Mouse (Mus musculus) embryo, embryonic 11 days (tissue): ENCODE measurements at regions not wholly inside any gene's neighbourhood (a gene's known extent, or its start where the extent isn't known, plus 50 kb on each side); places are given as distances from the start of the nearest gene placed in this dataset.

Experiments
- DNase-seq: peaks from one replicate; pipeline ENCODE4 v3.0.0-alpha.2; 2015

DNA sequence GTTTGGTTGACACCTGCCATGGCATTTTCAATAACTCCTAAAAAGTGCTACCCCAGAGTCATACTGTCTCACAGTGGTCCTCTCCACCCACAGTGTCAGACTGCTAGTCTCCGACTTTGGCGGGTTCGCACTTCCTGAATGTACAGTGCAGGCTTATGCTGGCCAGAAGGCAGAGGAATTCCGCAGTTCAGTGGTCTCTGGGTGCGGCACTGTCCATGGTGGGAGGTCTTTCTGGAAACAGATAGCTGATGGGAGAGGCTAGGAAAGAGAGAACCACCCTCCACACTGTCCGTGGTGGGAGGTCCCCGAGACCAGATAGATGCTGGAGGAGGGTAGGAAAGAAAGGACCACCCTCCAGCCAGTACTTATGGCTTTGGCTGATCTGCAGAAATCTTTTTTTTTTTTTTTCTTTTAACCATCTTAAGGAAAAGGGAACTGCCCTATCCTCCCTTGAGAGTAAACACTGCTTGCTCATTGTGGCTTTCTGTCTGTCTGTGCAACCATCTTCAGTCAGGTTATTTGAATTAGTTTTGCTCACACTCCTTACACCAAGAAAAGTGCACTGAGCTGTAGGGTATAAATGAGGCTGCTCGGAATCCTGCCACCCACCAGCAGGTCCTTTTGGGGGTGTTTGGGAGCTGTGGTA, 227.2 kb downstream of the Kcnrg start:
- peak; percentile 22 for DNase-seq

DNA sequence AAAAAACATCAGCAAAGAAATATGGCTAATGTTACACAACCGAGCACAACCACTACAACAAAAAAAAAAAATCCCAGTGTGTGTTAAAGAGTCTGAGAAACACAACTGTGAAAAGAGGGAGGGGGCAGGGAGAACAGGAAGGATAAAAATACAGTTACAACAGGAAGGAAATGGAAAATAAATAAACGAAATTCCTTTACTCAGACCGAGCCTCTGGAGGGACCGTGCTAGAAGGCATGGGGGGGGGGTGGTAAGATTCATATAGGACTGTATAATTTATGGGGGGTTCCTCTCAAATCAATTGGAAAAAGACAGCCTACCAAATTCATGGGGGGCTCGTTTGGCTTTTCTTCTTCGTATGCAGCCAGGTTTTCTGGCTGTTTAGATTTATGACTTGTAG, 228.5 kb downstream of the Kcnrg start:
- DNase-seq = peak; percentile 22

GRCm38 (mm10) chr14:61836231-61836630, 229.0 kb downstream of the Kcnrg start:
- peak; percentile 53 for DNase-seq

GRCm38 (mm10) chr14:61836965-61837364, 229.7 kb downstream of the Kcnrg start:
- DNase-seq = no peak

- DNase-seq = no peak
These were observed 230.6 kb downstream of the Kcnrg start for GRCm38 (mm10) chr14:61837851-61838250.

DNA sequence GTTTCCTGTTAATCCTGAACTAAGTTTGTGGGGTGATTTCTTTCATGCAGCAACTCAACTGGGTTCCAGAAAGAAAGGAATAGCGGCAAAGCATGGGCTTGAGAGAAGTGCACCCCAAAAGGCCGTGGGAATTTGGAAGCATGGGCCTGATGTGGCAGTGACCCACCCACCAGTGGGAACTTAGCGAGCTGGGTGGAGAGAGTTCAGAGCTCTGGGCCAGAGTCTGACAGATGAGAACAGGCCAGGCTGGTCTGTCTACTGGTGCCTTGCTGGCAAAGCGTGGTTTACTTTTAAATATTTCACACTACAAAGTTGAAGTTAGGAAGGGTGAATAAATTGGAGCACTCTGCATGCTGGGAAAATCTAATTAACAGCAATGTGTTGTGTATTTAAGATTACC, 235.2 kb downstream of the Kcnrg start:
- no peak for DNase-seq

DNA sequence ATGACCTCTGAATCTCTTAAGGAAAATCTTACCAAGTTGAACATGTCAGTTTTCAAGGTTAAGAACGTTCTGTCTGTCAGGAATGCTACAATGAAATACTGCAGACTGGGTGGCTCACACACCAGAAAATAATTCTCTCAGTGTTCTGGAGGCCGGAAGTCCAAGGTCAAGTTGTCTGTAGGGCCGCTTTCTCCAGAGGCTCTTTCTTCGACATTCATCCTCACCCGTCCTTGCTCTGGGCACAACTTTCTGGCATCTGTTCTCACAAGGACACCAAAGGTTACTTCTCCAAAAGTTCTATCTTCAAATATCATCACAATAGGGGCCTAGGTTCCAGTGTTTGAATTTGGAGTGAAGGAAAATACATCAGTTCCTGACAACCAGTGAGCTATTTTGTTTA, 239.2 kb downstream of the Kcnrg start:
- no peak for DNase-seq

GRCm38 (mm10) chr14:61850244-61850643, 243.0 kb downstream of the Kcnrg start:
- DNase-seq = no peak

- DNase-seq = no peak
These were observed 250.4 kb downstream of the Kcnrg start for GRCm38 (mm10) chr14:61857616-61858015.

GRCm38 (mm10) chr14:61860688-61861087, 253.4 kb downstream of the Kcnrg start:
- no peak for DNase-seq

DNA sequence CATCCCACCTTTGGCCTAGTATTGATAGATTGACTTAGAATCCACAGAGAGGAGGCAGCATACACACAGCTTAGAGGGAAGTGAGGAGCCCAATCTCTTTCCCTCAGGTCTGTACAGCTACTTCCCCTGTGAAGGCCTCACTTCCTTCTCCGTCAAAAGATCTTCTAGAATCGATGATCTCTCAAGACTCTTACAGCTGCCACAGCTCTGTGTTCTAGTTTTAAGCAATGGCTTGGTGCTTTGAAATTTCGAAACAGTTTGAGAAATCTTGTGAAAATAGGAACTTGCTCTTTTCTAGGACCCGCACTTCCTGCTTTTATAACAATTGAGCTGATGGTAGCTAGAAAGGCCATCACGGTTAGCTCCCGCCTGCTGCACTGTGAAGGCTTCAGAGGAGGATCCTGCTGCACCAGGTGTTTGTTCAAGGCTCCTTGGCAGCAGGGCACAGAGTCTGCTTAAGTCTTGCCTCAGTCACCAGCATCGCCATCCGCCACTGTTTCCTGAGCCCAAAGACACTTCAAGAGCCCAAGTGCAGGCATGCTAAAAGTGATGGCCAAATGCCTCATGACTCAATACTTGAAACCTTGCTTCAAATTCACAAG, 254.2 kb downstream of the Kcnrg start:
- DNase-seq = no peak

GRCm38 (mm10) chr14:61862931-61863330, 255.7 kb downstream of the Kcnrg start:
- no peak for DNase-seq

DNA sequence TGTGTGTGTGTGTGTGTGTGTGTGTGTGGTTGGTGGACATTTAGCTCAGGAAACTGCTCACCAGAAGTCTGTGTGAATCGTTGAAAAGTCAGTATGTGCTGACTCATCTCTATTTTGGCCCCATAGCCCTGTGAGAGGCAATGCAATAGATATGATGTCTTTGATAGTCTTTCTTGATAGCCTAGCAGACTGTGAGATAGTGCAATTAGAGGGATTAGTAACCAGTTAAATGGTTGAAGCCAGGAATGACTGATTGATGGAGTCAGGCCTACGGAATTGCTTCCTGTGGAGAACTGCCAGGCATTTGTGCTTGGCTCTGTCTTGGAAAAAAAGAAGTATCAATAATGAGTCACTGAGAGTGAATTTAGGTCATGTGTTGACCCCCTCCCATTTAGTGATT, 256.2 kb downstream of the Kcnrg start:
- DNase-seq = no peak

DNA sequence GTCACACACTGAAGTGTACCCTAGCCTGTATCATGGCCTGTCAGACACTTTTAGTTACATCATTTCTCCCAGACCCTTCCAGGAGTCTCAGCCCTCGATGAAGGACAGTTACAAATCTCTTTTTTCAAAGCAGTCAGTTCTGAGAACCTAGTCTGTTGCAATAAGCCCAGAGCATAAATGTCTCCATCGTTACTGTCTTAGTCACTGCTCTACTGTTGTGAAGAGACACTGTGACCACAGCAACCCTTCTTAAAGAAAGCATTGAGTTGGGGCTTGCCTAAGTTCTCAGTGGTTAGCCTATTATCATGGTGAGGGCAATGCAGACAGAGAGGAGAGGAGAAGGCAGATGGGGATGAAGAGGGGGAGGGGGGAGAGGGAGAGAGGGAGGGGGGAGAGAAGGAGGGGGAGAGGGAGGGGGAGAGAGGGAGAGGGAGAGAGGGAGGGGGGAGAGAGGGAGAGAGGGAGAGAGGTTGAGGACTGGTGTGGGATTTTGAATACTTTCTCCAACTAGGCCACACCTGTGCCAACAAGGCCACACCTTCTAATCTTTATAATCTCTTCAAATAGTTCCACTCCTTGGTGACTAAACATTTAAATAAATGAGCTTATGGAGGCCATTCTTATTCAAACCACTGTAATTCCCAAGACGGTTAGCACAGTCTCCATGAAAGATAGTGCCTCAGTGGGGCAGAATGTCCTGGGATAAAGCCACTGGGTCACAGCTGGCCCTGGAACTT, 259.4 kb downstream of the Kcnrg start:
- no peak for DNase-seq

DNA sequence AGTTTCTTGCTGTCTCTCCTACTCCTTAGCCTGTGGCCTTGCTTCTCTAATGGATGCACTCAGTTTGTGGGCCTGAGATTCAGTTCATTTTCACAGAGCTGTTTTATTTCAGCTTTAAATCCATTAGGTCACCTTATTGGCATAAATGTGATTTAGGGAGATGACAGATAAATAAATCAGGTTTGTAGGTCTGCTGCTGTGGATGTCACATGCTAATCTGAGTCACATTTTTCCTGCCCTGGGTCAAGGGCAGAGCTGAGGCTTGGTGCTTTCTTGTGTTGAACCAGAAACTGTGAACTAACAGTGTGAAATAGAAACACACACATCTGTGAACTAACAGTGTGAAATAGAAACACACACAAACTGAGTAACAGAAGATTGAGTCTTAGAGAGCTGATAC, 266.9 kb downstream of the Kcnrg start:
- DNase-seq = no peak

DNA sequence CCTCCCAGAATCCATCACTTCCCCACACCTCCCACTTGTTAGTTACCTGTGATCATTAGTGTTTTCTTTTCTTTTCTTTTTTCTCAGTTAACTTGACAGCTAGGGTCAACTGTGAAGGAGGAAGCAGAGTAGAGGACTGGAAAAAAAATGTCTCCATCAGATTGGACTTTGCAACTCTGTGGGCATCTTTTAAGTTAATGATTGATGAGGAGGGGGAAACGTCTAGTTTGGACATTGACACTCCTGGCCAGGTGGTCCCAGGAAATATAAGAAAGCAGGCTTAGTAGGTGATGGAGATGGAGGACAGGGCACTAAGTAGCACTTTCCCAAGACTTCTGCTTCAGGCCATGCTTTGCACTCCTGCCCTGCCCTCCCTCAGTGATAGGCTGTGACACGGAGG, 272.2 kb downstream of the Kcnrg start:
- no peak for DNase-seq

GRCm38 (mm10) chr14:61880514-61881259, 273.4 kb downstream of the Kcnrg start:
- peak; percentile 44 for DNase-seq

GRCm38 (mm10) chr14:61885241-61886015, 278.2 kb downstream of the Kcnrg start:
- DNase-seq = no peak

- no peak for DNase-seq
These were observed 282.4 kb downstream of the Kcnrg start for GRCm38 (mm10) chr14:61889626-61890025.

- DNase-seq = no peak
These were observed 286.5 kb downstream of the Kcnrg start for GRCm38 (mm10) chr14:61893786-61894185.

GRCm38 (mm10) chr14:61896879-61897278, 289.6 kb downstream of the Kcnrg start:
- DNase-seq = no peak

GRCm38 (mm10) chr14:61898664-61899063, 291.4 kb downstream of the Kcnrg start:
- DNase-seq = no peak
